Mouse (Mus musculus) regulatory T cell (primary cell): ENCODE measurements at regions not wholly inside any gene's neighbourhood (a gene's known extent, or its start where the extent isn't known, plus 50 kb on each side); places are given as distances from the start of the nearest gene placed in this dataset.

ENCODE experiments used
- in situ Hi-C: fragments of 300-600 bp; cut with MboI, MseI; formaldehyde crosslinking; loops from one replicate; pipeline ENCODE4 v1.15.1; 2025; ENCODE audit warnings: high pct_unique_total_duplicates

- in situ Hi-C loops = no loop called here
These were observed 695.3 kb downstream of the 1700064H15Rik start for GRCm38 (mm10) chr3:18932983-18933726.

- in situ Hi-C loops = no loop called here
These were observed 693.6 kb downstream of the 1700064H15Rik start for GRCm38 (mm10) chr3:18934891-18935290.

- in situ Hi-C loops = no loop called here
These were observed 690.9 kb downstream of the 1700064H15Rik start for GRCm38 (mm10) chr3:18937333-18938122.

- in situ Hi-C loops = no loop called here
These were observed 686.9 kb downstream of the 1700064H15Rik start for GRCm38 (mm10) chr3:18941301-18942177.

- in situ Hi-C loops = no loop called here
These were observed 668.1 kb downstream of the 1700064H15Rik start for GRCm38 (mm10) chr3:18960341-18960740.

GRCm38 (mm10) chr3:18988662-18989061 is 639.8 kb downstream of the 1700064H15Rik start:
- in situ Hi-C loops = no loop called here

- in situ Hi-C loops = no loop called here
These were observed 638.8 kb downstream of the 1700064H15Rik start for GRCm38 (mm10) chr3:18989577-18990240.

- in situ Hi-C loops = no loop called here
These were observed 628.3 kb downstream of the 1700064H15Rik start for GRCm38 (mm10) chr3:19000179-19000578.

- in situ Hi-C loops = no loop called here
These were observed 626.4 kb downstream of the 1700064H15Rik start for GRCm38 (mm10) chr3:19002056-19002455.

- in situ Hi-C loops = no loop called here
These were observed 623.7 kb downstream of the 1700064H15Rik start for GRCm38 (mm10) chr3:19004792-19005191.

- in situ Hi-C loops = no loop called here
These were observed 583.9 kb downstream of the 1700064H15Rik start for GRCm38 (mm10) chr3:19044566-19044965.

- in situ Hi-C loops = no loop called here
These were observed 582.5 kb downstream of the 1700064H15Rik start for GRCm38 (mm10) chr3:19045933-19046332.

GRCm38 (mm10) chr3:19046610-19047009 is 581.9 kb downstream of the 1700064H15Rik start:
- in situ Hi-C loops = no loop called here

- in situ Hi-C loops = no loop called here
These were observed 572.5 kb downstream of the 1700064H15Rik start for GRCm38 (mm10) chr3:19055961-19056360.

- in situ Hi-C loops = no loop called here
These were observed 571.9 kb downstream of the 1700064H15Rik start for GRCm38 (mm10) chr3:19056623-19057022.

- in situ Hi-C loops = no loop called here
These were observed 568.3 kb downstream of the 1700064H15Rik start for GRCm38 (mm10) chr3:19059906-19060870.

- in situ Hi-C loops = no loop called here
These were observed 566.8 kb downstream of the 1700064H15Rik start for GRCm38 (mm10) chr3:19061488-19062248.

GRCm38 (mm10) chr3:19062249-19062859 is 566.1 kb downstream of the 1700064H15Rik start:
- in situ Hi-C loops = no loop called here
